Mouse (Mus musculus) testis, adult 2 months (tissue): Measurements from ENCODE around the gene Bin2.

Experiments
- CTCF ChIP-seq: fragments of 200-500 bp; IDR thresholded peaks from 2 replicates; pipeline ENCODE4 v1.5.1; 2012; ENCODE audit warnings: low read depth, mild to moderate bottlenecking, inconsistent platforms, low read length, moderate library complexity; ENCODE audit not compliant: control insufficient read depth, insufficient read depth, insufficient replicate concordance
- POLR2A ChIP-seq: fragments of 200-500 bp; IDR thresholded peaks from 2 replicates; pipeline ENCODE4 v1.6.1; 2012; ENCODE audit warnings: low read depth, mild to moderate bottlenecking, inconsistent platforms, low read length, moderate library complexity; ENCODE audit not compliant: control insufficient read depth

DNA sequence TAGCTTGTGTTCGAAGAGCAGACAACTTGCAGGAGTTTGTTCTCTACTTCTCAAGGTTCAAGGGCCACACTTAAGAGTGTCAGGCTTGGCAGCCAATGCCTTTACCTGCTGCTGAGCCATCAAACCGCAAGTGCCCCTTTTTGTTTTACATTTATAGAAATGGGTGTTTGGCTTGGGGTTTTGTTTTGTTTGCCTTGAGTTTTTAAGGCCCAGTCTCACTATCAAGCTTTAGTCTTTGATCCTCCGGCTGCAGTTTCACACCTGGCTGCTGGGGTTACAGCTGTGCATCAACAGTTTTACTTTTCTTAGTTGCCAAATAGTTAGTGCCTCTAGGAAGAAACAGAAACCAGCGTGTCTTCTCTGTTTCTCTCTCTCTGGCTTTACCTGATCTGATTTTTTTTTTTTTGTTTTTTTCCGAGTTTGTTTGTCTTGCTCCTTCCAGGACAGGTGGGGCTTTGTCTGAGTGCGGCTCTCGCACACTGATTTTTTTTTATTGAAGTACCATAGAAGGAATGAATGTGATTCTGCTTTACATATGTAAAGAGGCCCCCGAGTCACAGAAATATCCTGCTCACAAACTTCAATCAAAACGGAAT, 71.0 kb downstream of the Bin2 start:
- TF ChIP-seq POLR2A (no peak), CTCF (no peak)
